Mouse (Mus musculus) brain, adult 2 months (tissue): ENCODE data around the gene Samd10.

Experiments
- DNase-seq: peaks from one replicate; pipeline ENCODE4 v3.0.0; 2011; ENCODE audit warnings: low read depth, low spot score

Samd10 gene

GRCm38 (mm10) chr2:181598454-181599351, at the start of gene Samd10:
TSS of gene Samd10 (minus strand) at chr2:181599212.
- peak; percentile 85 for DNase-seq

- DNase-seq, result no peak
These were observed 47.8 kb upstream of the Samd10 start for GRCm38 (mm10) chr2:181646626-181647472.

DNA sequence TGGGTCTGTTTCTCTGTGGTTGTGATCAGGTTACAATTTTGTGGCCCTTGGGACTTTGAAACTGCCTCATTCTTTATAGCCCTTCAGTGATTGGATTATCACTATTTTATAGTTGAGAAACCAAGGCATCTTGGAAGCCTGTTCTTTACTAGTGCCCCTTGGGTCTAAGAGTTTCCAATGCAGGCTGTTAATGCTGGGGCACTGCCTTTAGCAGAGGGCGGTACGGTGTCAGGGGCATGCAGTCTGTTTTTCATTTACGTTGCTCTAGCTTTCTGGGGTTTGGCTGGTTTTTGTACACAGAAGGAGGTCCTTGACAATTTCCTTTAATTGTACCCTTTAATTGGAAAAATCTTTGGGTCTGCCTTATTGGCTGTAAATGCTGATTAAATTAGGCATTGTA, 46.7 kb upstream of the Samd10 start:
- DNase-seq, result no peak

- DNase-seq, result peak; percentile 68
These were observed 45.3 kb upstream of the Samd10 start for GRCm38 (mm10) chr2:181644361-181644760.

GRCm38 (mm10) chr2:181635865-181636264, 36.9 kb upstream of the Samd10 start:
- no peak for DNase-seq

GRCm38 (mm10) chr2:181632624-181633023, 33.6 kb upstream of the Samd10 start:
- DNase-seq, result peak; percentile 83

GRCm38 (mm10) chr2:181628471-181628870, 29.5 kb upstream of the Samd10 start:
- no peak for DNase-seq

DNA sequence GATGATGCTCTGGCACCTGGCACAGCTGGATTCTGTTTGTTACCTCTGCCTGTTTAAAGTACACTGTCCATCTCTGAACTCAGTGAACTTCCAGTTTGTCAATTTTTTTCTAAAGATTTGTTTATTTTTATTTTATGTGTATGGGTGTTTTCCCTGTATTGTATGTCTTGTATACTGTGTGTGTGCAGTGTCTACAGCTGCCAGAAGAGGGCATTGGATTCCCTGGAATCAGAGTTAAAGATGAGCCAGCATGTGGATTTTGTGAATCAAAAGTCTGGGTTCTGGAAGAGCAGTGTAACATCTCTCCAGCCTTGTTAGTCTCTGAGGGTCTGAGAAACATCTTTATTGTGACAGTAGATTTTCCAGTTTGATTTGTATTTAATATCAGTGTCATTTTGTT, 24.4 kb upstream of the Samd10 start:
- peak; percentile 51 for DNase-seq

- no peak for DNase-seq
These were observed 19.9 kb upstream of the Samd10 start for GRCm38 (mm10) chr2:181618761-181619495.

GRCm38 (mm10) chr2:181602367-181602766, 3.4 kb upstream of the Samd10 start:
- no peak for DNase-seq

- no peak for DNase-seq
These were observed 2.7 kb upstream of the Samd10 start for GRCm38 (mm10) chr2:181601751-181602145.

- peak; percentile 99 for DNase-seq
These were observed 2.1 kb upstream of the Samd10 start for GRCm38 (mm10) chr2:181600828-181601750.

DNA sequence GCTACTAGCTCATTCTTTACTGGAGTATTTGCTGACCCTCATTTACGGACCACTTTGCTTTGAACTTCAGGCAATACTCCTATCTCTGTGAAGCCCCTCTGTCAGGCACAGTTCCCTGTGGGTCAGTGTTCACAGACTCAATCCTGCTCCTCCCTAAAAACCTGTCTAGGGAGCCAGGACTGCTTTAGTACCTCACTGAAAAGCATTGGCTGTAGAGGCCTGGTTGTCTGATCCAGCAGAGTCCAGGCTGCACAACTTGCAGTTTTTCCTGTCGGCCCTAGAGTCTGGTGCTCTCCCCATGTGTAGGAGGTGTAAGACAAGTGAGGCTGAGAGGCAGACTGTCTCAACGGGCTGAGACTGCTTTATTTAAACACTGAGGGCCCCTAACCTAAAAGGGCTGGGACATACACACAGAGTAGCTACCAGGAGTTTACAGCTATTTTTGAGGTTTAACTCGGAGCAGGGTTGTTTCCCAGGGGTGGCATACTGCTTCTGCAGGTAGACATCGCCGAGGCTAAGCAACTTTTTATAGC, 1.3 kb upstream of the Samd10 start:
- peak; percentile 68 for DNase-seq

DNA sequence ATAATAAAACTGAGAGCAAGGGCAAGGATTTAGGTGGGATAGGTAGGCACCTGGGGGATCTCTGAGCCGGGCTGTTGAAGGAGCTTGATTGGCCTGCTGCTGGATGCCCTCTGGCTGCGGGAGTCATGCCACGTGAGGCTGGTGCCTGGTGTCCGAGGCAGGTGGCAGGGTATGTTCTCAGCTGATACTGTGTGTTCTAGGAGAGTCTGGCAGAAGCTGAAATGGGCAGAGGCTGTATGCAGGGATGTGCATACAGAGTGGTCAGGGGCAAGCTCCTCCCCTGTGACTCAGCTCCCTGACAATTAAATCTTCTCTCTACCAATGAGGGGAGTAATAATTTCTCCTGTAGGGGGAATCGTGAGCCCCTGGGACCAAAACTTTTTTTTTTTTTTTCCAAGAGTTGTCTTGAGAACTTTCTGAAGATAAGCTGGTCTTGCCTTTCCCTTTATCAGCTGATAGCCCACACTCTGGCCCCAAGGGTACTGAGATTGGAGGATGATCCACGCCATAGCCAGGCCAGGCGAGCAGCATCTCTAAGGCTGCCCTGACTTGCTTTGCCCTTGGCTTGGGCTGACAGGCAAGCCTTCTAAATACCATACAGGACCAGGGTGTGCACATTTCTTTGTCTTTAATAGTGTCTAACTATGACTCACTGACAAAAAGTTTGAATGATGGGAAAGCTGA, 1.5 kb downstream of the Samd10 start:
- peak; percentile 53 for DNase-seq

DNA sequence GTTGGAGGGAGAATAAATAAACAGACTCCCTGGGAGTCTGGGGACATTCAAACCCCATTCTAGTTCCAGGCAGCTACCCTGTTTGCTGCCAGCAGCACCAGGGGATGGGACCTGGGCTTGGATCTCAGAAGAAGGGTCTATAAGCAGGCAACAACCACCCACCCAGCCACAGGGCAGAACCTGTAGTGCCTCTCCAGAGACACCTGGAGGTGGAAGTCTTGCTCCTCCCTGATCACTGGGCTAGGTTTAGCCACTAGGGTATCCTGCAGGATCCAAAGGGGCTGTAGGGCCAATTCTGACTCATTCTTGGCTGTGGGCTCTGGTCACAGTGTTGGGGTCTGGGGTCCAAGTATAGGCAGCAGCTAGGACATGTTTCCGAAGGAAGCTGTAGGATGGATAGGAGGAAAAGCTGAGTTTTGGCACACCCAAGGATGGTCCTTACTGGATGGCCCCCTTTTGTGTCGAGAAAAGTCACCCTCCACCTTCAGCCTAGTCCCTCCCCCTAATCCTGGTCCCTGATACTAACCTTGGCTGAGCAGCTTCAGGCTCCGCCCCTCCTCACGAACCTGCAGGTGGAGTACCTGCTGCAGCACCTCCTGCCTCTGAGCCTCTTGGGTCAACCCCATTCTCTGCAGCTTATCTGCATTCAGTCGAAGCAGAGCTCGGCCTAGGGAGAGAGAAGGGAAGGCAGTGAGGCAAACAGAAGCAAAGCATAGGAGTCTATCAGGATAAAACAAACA, 2.6 kb downstream of the Samd10 start:
- no peak for DNase-seq

DNA sequence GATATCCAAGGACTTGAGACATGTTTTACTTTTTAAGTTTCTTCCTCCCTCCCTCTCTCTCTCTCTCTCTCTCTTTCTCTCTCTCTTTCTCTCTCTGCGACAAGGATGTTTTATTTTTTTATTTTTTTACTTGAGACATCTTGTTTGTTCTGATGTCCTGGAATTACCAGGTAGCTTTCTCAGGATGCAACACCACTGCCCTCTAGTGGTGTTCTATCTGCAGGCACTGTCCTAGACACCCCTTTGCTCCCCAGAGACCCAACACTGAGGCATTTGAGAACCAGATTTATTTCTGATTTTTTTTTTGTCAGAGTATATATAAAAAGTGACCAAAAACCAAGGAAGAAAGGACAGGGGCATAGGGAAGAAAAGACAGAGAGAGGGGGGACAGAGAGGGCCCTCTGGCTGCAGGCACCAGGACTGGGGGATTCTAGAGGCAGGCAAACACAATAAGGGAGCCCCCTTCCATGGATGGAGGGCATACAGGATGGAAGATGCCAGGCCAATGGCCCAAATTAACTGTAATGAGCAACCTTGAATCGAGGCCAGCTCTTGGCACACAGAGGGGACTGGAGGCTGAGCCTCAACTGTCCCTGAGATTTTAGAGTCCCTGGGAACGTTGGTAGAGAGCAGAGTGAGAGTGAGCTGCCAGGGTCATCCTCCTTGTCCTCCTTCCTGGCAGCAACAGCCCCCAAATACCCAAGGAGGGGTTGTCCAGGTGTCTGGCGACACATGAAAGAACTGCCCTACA, 3.9 kb downstream of the Samd10 start:
- DNase-seq, result peak; percentile 81

DNA sequence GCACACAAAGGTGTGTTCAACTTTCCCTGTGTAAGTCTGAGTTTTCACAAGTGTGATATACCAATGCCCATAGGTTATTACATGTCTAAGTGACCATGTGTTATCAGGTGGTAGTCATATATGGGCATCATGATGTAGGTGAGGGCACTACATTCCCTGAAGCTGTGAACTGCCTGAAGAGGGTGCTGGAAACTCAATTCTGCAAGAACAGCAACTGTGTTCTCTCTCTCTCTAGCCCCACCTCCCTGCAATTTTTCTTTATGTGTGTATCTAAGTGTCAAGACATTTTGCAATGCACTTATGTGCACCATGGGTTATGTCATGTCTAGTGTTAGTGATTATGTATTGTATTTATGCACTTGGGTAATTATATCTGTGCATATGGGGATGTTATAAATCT, 5.1 kb downstream of the Samd10 start:
- no peak for DNase-seq

DNA sequence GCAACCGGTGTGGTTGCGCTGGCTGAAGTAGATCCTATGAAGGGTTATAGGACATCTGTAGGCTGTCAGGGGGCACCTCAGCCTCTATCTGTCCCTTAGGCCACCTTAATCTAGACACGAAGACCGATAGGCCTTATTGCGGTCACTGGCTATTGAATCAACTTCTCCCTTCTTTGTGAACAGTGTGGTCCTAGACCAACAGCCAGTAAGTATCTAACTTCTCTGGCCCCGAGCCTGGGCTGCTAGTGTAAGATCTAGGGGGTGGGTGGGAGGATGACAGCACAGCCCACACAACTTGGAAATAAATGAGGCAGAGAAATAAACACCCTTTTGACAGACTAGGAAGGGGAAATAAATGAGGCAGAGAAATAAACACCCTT, 6.0 kb downstream of the Samd10 start:
- DNase-seq, result peak; percentile 50
